Mouse (Mus musculus) liver (tissue): Measurements from ENCODE around the gene Olfr1275.

Experiments used
- DNase-seq: peaks from one replicate; pipeline ENCODE4 v3.0.0-alpha.2; 2020; ENCODE audit warnings: mixed read lengths

Gene Olfr1275

GRCm38 (mm10) chr2:111235186-111235585 lies at the start of gene Olfr1275:
TSS of gene Olfr1275 (minus strand) at chr2:111235286.
- DNase-seq = no peak

- DNase-seq = no peak
Observed at GRCm38 (mm10) chr2:111274006-111274405, 38.9 kb upstream of the Olfr1275 start, which contains the start of gene Olfr1277. TSS of gene Olfr1277 (minus strand) at chr2:111274106.

GRCm38 (mm10) chr2:111254216-111254615 lies 19.1 kb upstream of the Olfr1275 start, which contains the start of gene Olfr1276:
TSS of gene Olfr1276 (plus strand) at chr2:111254516.
- DNase-seq = no peak

- no peak for DNase-seq
Observed at GRCm38 (mm10) chr2:111229502-111229901, 5.6 kb downstream of the Olfr1275 start, which contains the start of gene 4930430A15Rik. TSS of gene 4930430A15Rik (minus strand) at chr2:111229602.

DNA sequence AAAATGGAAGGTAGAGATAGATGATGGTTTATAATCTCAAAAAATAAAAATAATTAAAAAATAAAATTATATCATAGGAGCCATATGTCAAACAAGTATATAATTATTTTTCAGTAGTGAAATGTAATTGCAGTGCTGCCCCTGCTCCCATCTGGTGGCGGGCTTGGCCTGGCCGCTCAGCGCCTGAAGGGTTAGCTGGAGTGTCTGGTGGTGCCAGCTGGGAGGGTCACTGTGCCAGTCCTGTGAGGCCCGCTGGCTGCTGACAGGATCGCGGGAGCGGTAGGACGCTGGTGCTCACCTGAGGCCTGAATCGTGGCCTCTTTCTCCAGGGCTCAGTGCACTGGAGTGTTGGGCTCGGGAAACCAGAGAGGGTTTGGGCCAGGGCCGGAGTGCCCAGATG lies 53.0 kb downstream of the Olfr1275 start:
- no peak for DNase-seq
